Mouse (Mus musculus) E14TG2a.4 (cell line): ENCODE results near the gene Plxdc2.

Experiments used
- CTCF ChIP-seq: conservative IDR thresholded peaks from 2 replicates; pipeline ENCODE4 v1.5.1; 2014; ENCODE audit warnings: low read length
- POU5F1 ChIP-seq: IDR thresholded peaks from 2 replicates; pipeline ENCODE4 v1.6.1; 2014; ENCODE audit warnings: low read length, borderline replicate concordance

DNA sequence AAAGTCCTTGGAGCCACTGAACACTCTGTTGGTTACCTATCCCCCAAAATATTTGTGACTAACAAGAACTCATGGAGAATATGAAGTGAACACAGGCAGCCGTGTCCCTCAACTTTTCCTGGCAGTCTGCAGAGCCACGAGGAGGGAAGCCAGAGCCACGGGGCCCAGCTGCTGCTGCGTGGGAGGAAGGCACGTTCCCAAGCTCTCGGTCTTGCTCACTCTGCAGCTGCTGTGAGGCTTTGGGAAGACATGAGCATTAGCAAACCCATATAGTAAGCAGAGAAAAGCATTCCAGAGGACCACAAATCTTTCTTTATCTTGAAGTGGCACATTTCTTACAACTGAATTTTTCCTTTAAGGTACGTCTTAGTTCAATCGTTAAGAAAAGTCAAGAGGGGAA lies 382.1 kb downstream of the Plxdc2 start:
- no peak for TF ChIP-seq CTCF
- TF ChIP-seq POU5F1: no peak
